Mouse (Mus musculus): ENCODE data around the gene Rbm45.

GRCm38 (mm10) chr2:76368861-76369660 is 723 bp upstream of the Rbm45 start:
- TF ChIP-seq POLR2A (IDR thresholded peaks at IDR 0.05; ENCODE audit: extremely low read depth, insufficient read depth, low read length) (no peak), CTCF (IDR thresholded peaks at IDR 0.05; ENCODE audit: extremely low read depth, insufficient read depth, low read length) (no peak)
